Mouse (Mus musculus): ENCODE results near the gene Rpp25. TPM values are rescaled to one million over a fixed set of nuclear protein-coding genes. Genes with fewer than 3 reads are reported as not detected.

Rpp25 gene
- polyA plus RNA-seq, 1 experiment from 2014 or later: 30.0 TPM

DNA sequence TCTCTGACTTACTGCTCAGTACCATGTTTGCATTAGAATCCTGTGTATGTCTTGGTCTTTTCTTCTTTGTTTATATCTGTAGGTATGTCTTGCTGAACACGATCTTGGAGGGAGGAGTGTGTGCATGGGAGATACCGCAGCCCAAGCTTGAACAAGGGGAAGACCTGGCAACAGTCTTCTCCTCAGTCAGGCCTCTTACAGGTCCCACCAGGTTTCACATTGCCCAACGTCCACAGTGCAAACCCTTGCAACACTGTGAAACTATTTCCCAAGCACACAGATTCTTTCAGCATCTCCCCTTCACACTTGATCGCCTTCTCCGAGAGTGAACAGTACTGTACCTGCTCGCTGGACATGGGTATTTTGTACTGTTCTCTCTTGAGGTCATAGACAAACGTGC lies 16.0 kb upstream of the Rpp25 start:
- no peaks in the 10 kb centered on the region for H3K9me3 ChIP-seq (replicated peaks; ENCODE audit: control insufficient read depth, low read length, poor library complexity, severe bottlenecking)
- H3K27me3 ChIP-seq (ENCODE audit: control insufficient read depth, insufficient read depth, low read depth, low read length): no peaks in the 10 kb centered on the region
- no peak for ATAC-seq
- H3K9ac ChIP-seq (ENCODE audit: low read depth, low read length): no peak overlapping the region
- H3K4me2 ChIP-seq (ENCODE audit: low read length): no peak overlapping the region
- no peak overlapping the region for H3K27ac ChIP-seq (ENCODE audit: low read length)
- H3K4me1 ChIP-seq (ENCODE audit: control insufficient read depth, insufficient read depth, low read length): no peaks in the 10 kb centered on the region
- 83% methylated on average over 7 of the region's 7 CpGs for WGBS
- H3K36me3 ChIP-seq (ENCODE audit: control insufficient read depth, insufficient read depth, low read length): no peaks in the 10 kb centered on the region
- no peak overlapping the region for H3K4me3 ChIP-seq (ENCODE audit: low read depth, low read length)

DNA sequence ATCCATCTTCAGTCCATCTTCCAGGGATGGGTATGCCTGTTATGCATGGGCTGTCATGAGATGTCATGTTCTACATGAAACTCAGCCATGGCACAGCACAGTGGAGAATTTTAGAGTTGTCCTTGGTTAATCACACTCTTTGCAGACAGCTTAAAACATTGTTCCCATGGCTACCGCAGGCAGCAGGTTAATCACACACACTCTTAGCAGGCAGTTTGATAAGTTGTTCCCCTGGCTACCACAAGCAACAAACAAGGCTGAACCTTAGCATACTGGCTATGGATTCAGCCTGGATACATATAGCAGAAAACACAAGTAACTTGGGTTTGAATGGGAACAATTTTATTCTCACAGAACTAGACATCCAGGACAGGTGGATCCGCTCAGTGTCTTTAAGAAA lies 10.3 kb upstream of the Rpp25 start:
- no peak overlapping the region for H3K9ac ChIP-seq (ENCODE audit: low read depth, low read length)

DNA sequence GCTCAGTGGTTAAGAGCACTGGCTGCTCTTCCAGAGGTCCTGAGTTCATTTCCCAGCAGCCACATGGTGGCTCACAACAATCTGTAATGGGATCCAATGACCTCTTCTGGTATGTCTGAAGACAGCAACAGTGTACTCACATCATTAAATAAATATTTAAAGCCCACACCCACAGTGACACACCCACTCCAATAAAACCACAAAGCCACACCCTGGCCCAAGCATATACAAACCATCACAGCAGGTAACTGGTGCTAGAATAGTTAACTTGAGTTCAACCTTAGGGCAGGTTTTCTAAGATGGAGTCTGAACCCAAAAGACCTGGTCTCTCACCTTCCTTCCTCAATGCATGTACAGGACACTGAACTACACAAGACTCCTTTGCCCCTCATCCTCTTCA lies 8.9 kb upstream of the Rpp25 start:
- no peak overlapping the region for H3K27ac ChIP-seq (ENCODE audit: low read length)

More for the DNA sequence above, 10.3 kb upstream of the Rpp25 start:
- no peak for ATAC-seq
- WGBS: 90% methylated on average over 2 of the region's 2 CpGs
- Histone ChIP-seq H3K4me3 (ENCODE audit: low read depth, low read length) (no peak overlapping the region), H3K36me3 (ENCODE audit: control insufficient read depth, insufficient read depth, low read length) (no peaks in the 10 kb centered on the region), H3K4me2 (ENCODE audit: low read length) (no peak overlapping the region), H3K9me3 (replicated peaks; ENCODE audit: control insufficient read depth, low read length, poor library complexity, severe bottlenecking) (no peaks in the 10 kb centered on the region), H3K27me3 (ENCODE audit: control insufficient read depth, insufficient read depth, low read depth, low read length) (no peaks in the 10 kb centered on the region), H3K4me1 (ENCODE audit: control insufficient read depth, insufficient read depth, low read length) (peaks cover 4% of the 10 kb centered on the region; the same call in 1 of the 2 replicates), H3K27ac (ENCODE audit: low read length) (no peak overlapping the region)

DNA sequence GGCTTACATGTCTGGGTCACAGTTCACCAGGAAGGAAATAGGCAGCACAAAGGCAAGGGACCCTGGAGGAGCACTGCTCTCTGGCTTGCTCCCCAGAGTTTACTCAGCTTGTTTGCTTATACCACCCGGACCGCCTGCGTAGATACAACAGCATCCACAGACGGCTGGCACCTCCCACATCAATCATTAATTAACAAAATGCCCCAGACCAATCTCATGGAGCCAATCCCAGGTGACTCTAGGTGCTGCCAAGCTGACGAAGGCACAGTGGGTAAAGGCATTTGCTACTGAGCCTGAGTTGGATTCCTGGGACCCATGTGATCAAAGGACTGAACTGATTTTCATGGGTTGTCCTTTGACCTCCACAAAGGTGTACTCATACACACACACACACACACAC lies 6.6 kb upstream of the Rpp25 start:
- Histone ChIP-seq H3K36me3 (ENCODE audit: control insufficient read depth, insufficient read depth, low read length) (no peaks in the 10 kb centered on the region), H3K4me1 (ENCODE audit: control insufficient read depth, insufficient read depth, low read length) (peaks cover 24% of the 10 kb centered on the region), H3K9me3 (replicated peaks; ENCODE audit: control insufficient read depth, low read length, poor library complexity, severe bottlenecking) (no peaks in the 10 kb centered on the region), H3K4me3 (ENCODE audit: low read depth, low read length) (no peak overlapping the region), H3K9ac (ENCODE audit: low read depth, low read length) (no peak overlapping the region), H3K27me3 (ENCODE audit: control insufficient read depth, insufficient read depth, low read depth, low read length) (peaks cover 4% of the 10 kb centered on the region), H3K4me2 (ENCODE audit: low read length) (no peak overlapping the region), H3K27ac (ENCODE audit: low read length) (no peak overlapping the region)
- WGBS: 78% methylated on average over 5 of the region's 5 CpGs
- ATAC-seq: no peak

More for the DNA sequence above, 8.9 kb upstream of the Rpp25 start:
- Histone ChIP-seq H3K4me3 (ENCODE audit: low read depth, low read length) (no peak overlapping the region), H3K4me2 (ENCODE audit: low read length) (no peak overlapping the region), H3K9me3 (replicated peaks; ENCODE audit: control insufficient read depth, low read length, poor library complexity, severe bottlenecking) (no peaks in the 10 kb centered on the region), H3K36me3 (ENCODE audit: control insufficient read depth, insufficient read depth, low read length) (no peaks in the 10 kb centered on the region), H3K4me1 (ENCODE audit: control insufficient read depth, insufficient read depth, low read length) (peaks cover 9% of the 10 kb centered on the region), H3K9ac (ENCODE audit: low read depth, low read length) (no peak overlapping the region), H3K27me3 (ENCODE audit: control insufficient read depth, insufficient read depth, low read depth, low read length) (no peaks in the 10 kb centered on the region)
- no peak for ATAC-seq

DNA sequence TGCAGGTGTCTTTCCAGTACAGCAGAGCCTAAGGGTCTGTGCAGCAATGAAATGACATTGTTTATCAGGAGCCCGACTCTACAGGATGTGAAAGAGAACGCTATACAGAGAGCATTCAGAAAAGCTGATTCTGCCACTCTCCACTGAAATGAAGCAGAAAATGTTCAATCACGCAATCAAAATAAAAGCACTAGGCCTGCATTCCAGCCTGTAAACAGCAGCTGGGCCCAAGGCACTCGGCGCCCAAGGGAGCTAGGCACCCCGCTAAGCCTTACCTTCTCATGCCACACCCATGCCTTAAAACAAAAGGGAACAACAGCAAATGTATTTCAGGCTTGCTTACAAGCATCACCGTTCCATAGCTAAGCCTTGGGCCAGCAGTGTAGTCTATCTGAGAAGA lies 5.3 kb upstream of the Rpp25 start:
- H3K27me3 ChIP-seq (ENCODE audit: control insufficient read depth, insufficient read depth, low read depth, low read length): peaks cover 11% of the 10 kb centered on the region
- H3K4me2 ChIP-seq (ENCODE audit: low read length): peak overlapping the region; percentile 14; the same call in 1 of the 2 replicates
- H3K27ac ChIP-seq (ENCODE audit: low read length): peak overlapping the region; percentile 74
- ATAC-seq: no peak
- no peaks in the 10 kb centered on the region for H3K9me3 ChIP-seq (replicated peaks; ENCODE audit: control insufficient read depth, low read length, poor library complexity, severe bottlenecking)
- H3K36me3 ChIP-seq (ENCODE audit: control insufficient read depth, insufficient read depth, low read length): no peaks in the 10 kb centered on the region
- no peak overlapping the region for H3K4me3 ChIP-seq (ENCODE audit: low read depth, low read length)
- WGBS: 41% methylated on average over 7 of the region's 7 CpGs
- peaks cover 35% of the 10 kb centered on the region for H3K4me1 ChIP-seq (ENCODE audit: control insufficient read depth, insufficient read depth, low read length)
- H3K9ac ChIP-seq (ENCODE audit: low read depth, low read length): 0 out of 2 replicates have a peak overlapping the region, but pooled peaks have one; percentile 34

DNA sequence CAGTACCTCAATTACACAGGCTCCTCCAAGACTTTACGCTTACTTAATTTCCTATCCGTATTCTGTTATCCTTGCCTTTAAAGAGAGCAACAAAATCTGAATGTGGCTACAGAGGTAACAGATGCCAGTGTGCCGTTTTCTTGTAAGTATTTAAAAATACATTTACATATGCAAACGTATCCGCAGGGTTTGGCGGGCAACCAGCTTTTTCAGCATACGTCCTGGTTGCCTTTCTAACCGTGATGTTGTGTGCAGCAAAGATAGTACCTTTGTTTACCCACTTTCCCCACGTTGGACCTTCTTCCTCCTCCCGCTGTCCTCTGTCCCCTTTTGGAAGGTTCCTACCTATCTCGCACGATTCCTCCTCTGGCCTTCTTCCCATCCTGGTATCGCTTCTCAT lies 2.4 kb upstream of the Rpp25 start:
- Histone ChIP-seq H3K9me3 (replicated peaks; ENCODE audit: control insufficient read depth, low read length, poor library complexity, severe bottlenecking) (no peaks in the 10 kb centered on the region), H3K4me1 (ENCODE audit: control insufficient read depth, insufficient read depth, low read length) (peaks cover 54% of the 10 kb centered on the region), H3K27ac (ENCODE audit: low read length) (peak overlapping the region; percentile 76), H3K36me3 (ENCODE audit: control insufficient read depth, insufficient read depth, low read length) (no peaks in the 10 kb centered on the region), H3K4me3 (ENCODE audit: low read depth, low read length) (peak overlapping the region; percentile 29), H3K27me3 (ENCODE audit: control insufficient read depth, insufficient read depth, low read depth, low read length) (peaks cover 27% of the 10 kb centered on the region), H3K9ac (ENCODE audit: low read depth, low read length) (peak overlapping the region; percentile 55), H3K4me2 (ENCODE audit: low read length) (peak overlapping the region; percentile 89)
- ATAC-seq: no peak
- 4% methylated on average over 13 of the region's 13 CpGs for WGBS

DNA sequence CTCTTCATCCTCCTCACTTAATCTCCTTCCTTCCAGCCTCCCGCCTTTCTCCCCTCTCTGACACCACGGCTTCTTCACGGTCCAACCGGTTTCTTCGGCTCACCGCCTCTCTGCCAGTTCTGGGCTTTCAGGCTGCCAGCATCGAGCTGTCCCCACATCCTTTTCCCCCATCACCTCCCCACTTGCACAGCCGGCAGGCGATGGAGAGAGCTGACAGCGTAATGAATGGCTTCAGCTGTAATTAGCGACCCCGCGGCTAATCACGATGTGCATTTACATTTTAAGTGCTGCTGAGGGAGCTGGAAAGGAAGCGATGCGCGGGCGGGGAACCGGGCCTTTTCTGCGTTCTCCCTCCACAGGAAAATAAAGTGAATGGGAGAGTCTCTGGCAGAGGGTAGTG lies 2.0 kb upstream of the Rpp25 start:
- H3K27ac ChIP-seq (ENCODE audit: low read length): peak overlapping the region; percentile 76
- H3K4me1 ChIP-seq (ENCODE audit: control insufficient read depth, insufficient read depth, low read length): peaks cover 54% of the 10 kb centered on the region
- peak overlapping the region; percentile 29 for H3K4me3 ChIP-seq (ENCODE audit: low read depth, low read length)
- peaks cover 27% of the 10 kb centered on the region for H3K27me3 ChIP-seq (ENCODE audit: control insufficient read depth, insufficient read depth, low read depth, low read length)
- 1% methylated on average over 20 of the region's 20 CpGs for WGBS
- H3K4me2 ChIP-seq (ENCODE audit: low read length): peak overlapping the region; percentile 89
- no peaks in the 10 kb centered on the region for H3K36me3 ChIP-seq (ENCODE audit: control insufficient read depth, insufficient read depth, low read length)
- ATAC-seq: no peak
- no peaks in the 10 kb centered on the region for H3K9me3 ChIP-seq (replicated peaks; ENCODE audit: control insufficient read depth, low read length, poor library complexity, severe bottlenecking)
- peak overlapping the region; percentile 55 for H3K9ac ChIP-seq (ENCODE audit: low read depth, low read length)

DNA sequence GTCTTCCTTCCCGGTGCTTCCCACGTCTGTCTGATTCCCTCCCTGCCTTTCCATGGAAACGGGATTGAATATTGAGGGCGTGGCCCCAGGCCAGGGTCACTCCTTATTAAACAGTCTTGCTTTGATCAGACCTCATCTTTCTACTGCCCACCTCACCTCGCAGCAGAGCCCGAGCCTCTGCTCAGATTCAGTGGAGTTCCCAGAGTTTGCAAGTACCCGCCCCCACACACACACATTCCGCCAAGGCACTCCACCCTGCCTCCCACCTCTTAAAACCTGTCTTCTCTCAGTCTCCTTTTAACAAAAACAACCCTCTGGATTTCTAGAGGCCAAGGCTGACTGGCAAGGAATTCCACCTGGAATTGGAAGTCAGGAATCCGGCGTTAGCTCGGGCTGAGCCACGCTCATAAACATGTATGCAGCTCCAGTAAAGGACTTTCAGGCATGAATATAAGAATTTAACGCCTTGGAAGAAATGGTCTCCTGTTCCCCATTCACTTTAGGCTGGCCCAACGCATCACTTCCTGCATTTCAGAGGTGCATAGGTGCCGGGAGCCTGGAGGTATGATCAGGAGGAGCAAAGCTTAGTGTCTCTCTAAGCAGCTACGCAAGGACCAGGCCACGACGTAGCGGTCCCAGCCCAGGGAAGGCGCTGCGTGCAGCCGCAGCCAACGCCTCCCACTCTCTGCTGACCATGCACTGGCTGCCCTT lies 760 bp upstream of the Rpp25 start:
- peaks cover 27% of the 10 kb centered on the region for H3K27me3 ChIP-seq (ENCODE audit: control insufficient read depth, insufficient read depth, low read depth, low read length)
- no peaks in the 10 kb centered on the region for H3K9me3 ChIP-seq (replicated peaks; ENCODE audit: control insufficient read depth, low read length, poor library complexity, severe bottlenecking)
- H3K9ac ChIP-seq (ENCODE audit: low read depth, low read length): peak overlapping the region; percentile 65
- peak overlapping the region; percentile 76 for H3K27ac ChIP-seq (ENCODE audit: low read length)
- H3K4me3 ChIP-seq (ENCODE audit: low read depth, low read length): peak overlapping the region; percentile 48
- peak overlapping the region; percentile 89 for H3K4me2 ChIP-seq (ENCODE audit: low read length)
- peaks cover 54% of the 10 kb centered on the region for H3K4me1 ChIP-seq (ENCODE audit: control insufficient read depth, insufficient read depth, low read length)
- no peaks in the 10 kb centered on the region for H3K36me3 ChIP-seq (ENCODE audit: control insufficient read depth, insufficient read depth, low read length)
- no peak for ATAC-seq
- WGBS: 5% methylated on average over 23 of the region's 23 CpGs

DNA sequence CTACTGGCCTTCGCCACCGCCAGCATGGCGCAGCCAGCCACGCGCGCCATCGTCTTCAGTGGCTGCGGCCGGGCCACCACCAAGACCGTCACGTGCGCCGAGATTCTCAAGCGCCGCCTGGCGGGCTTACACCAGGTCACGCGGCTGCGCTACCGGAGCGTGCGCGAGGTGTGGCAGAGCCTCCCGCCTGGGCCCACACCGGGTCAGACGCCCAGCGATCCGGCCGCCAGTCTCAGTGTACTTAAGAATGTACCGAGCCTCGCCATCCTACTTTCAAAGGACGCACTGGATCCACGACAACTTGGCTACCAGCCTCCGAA lies 515 bp downstream of the Rpp25 start:
- peaks cover 27% of the 10 kb centered on the region for H3K27me3 ChIP-seq (ENCODE audit: control insufficient read depth, insufficient read depth, low read depth, low read length)
- peak overlapping the region; percentile 65 for H3K27ac ChIP-seq (ENCODE audit: low read length)
- H3K9ac ChIP-seq (ENCODE audit: low read depth, low read length): peak overlapping the region; percentile 65
- peak overlapping the region; percentile 48 for H3K4me3 ChIP-seq (ENCODE audit: low read depth, low read length)
- H3K36me3 ChIP-seq (ENCODE audit: control insufficient read depth, insufficient read depth, low read length): no peaks in the 10 kb centered on the region
- peaks cover 45% of the 10 kb centered on the region for H3K4me1 ChIP-seq (ENCODE audit: control insufficient read depth, insufficient read depth, low read length)
- 1% methylated on average over 34 of the region's 34 CpGs for WGBS
- no peaks in the 10 kb centered on the region for H3K9me3 ChIP-seq (replicated peaks; ENCODE audit: control insufficient read depth, low read length, poor library complexity, severe bottlenecking)
- ATAC-seq: peak; percentile 61
- H3K4me2 ChIP-seq (ENCODE audit: low read length): peak overlapping the region; percentile 89
